Mouse (Mus musculus): ENCODE data around the gene Fibcd1. TPM values are rescaled to one million over a fixed set of nuclear protein-coding genes. Genes with fewer than 3 reads are reported as not detected.

The Fibcd1 gene
- total and polyA plus RNA-seq, 2 experiments from 2014 or later, result not detected

GRCm38 (mm10) chr2:31874290-31874855 lies 28.6 kb upstream of the Fibcd1 start:
- no peak for DNase-seq (ENCODE audit: low spot score)
- no peaks in the 10 kb centered on the region for H3K4me1 ChIP-seq (ENCODE audit: control insufficient read depth, insufficient read depth)
- no peak overlapping the region for H3K9ac ChIP-seq (replicated peaks; ENCODE audit: low read depth, low read length)
- H3K9me3 ChIP-seq (replicated peaks; ENCODE audit: control insufficient read depth, low read length), result no peaks in the 10 kb centered on the region
- H3K4me2 ChIP-seq (ENCODE audit: low read depth, low read length), result no peak overlapping the region
- no peak overlapping the region for H3K4me3 ChIP-seq (ENCODE audit: low read depth, low read length)
- H3K36me3 ChIP-seq (replicated peaks; ENCODE audit: control insufficient read depth, insufficient read depth, low read length), result no peaks in the 10 kb centered on the region
- no peak overlapping the region for H3K27ac ChIP-seq (ENCODE audit: low read depth)
- H3K27me3 ChIP-seq (ENCODE audit: control insufficient read depth, insufficient read depth, low read length), result peaks cover 24% of the 10 kb centered on the region
- ATAC-seq (ENCODE audit: insufficient read depth, low read depth), result no peak
- TF ChIP-seq EP300 (IDR thresholded peaks at IDR 0.05; ENCODE audit: low read depth) (no peak), CTCF (IDR thresholded peaks at IDR 0.05; ENCODE audit: low read depth) (no peak)
- 72% methylated on average over 26 of the region's 26 CpGs for WGBS

- no peak overlapping the region for H3K27ac ChIP-seq (ENCODE audit: low read depth)
- no peak overlapping the region for H3K4me3 ChIP-seq (ENCODE audit: low read depth, low read length)
- H3K9me3 ChIP-seq (replicated peaks; ENCODE audit: control insufficient read depth, low read length), result no peaks in the 10 kb centered on the region
- no peak for DNase-seq (ENCODE audit: low spot score)
- no peak for TF ChIP-seq CTCF (IDR thresholded peaks at IDR 0.05; ENCODE audit: low read depth)
- no peak for TF ChIP-seq EP300 (IDR thresholded peaks at IDR 0.05; ENCODE audit: low read depth)
- no peak overlapping the region for H3K9ac ChIP-seq (replicated peaks; ENCODE audit: low read depth, low read length)
- H3K27me3 ChIP-seq (ENCODE audit: control insufficient read depth, insufficient read depth, low read length), result peaks cover 6% of the 10 kb centered on the region
- no peaks in the 10 kb centered on the region for H3K4me1 ChIP-seq (ENCODE audit: control insufficient read depth, insufficient read depth)
- no peak for ATAC-seq (ENCODE audit: insufficient read depth, low read depth)
- H3K4me2 ChIP-seq (ENCODE audit: low read depth, low read length), result no peak overlapping the region
- H3K36me3 ChIP-seq (replicated peaks; ENCODE audit: control insufficient read depth, insufficient read depth, low read length), result no peaks in the 10 kb centered on the region
- WGBS, result 54% methylated on average over 3 of the region's 3 CpGs
Measured at GRCm38 (mm10) chr2:31870683-31871082, 24.9 kb upstream of the Fibcd1 start.

GRCm38 (mm10) chr2:31869692-31870091 lies 23.9 kb upstream of the Fibcd1 start:
- H3K27ac ChIP-seq (ENCODE audit: low read depth), result no peak overlapping the region
- DNase-seq (ENCODE audit: low spot score) (no peak), ATAC-seq (ENCODE audit: insufficient read depth, low read depth) (no peak)
- H3K4me2 ChIP-seq (ENCODE audit: low read depth, low read length), result no peak overlapping the region
- WGBS, result 83% methylated on average over 5 of the region's 5 CpGs
- no peaks in the 10 kb centered on the region for H3K9me3 ChIP-seq (replicated peaks; ENCODE audit: control insufficient read depth, low read length)
- no peak for TF ChIP-seq CTCF (IDR thresholded peaks at IDR 0.05; ENCODE audit: low read depth)
- no peak for TF ChIP-seq EP300 (IDR thresholded peaks at IDR 0.05; ENCODE audit: low read depth)
- no peak overlapping the region for H3K4me3 ChIP-seq (ENCODE audit: low read depth, low read length)
- no peak overlapping the region for H3K9ac ChIP-seq (replicated peaks; ENCODE audit: low read depth, low read length)
- H3K4me1 ChIP-seq (ENCODE audit: control insufficient read depth, insufficient read depth), result no peaks in the 10 kb centered on the region
- H3K36me3 ChIP-seq (replicated peaks; ENCODE audit: control insufficient read depth, insufficient read depth, low read length), result no peaks in the 10 kb centered on the region
- no peaks in the 10 kb centered on the region for H3K27me3 ChIP-seq (ENCODE audit: control insufficient read depth, insufficient read depth, low read length)

GRCm38 (mm10) chr2:31868538-31869164 lies 22.8 kb upstream of the Fibcd1 start:
- H3K9ac ChIP-seq (replicated peaks; ENCODE audit: low read depth, low read length), result no peak overlapping the region
- DNase-seq (ENCODE audit: low spot score) (no peak), ATAC-seq (ENCODE audit: insufficient read depth, low read depth) (no peak)
- no peaks in the 10 kb centered on the region for H3K27me3 ChIP-seq (ENCODE audit: control insufficient read depth, insufficient read depth, low read length)
- 45% methylated on average over 10 of the region's 10 CpGs for WGBS
- no peak overlapping the region for H3K4me2 ChIP-seq (ENCODE audit: low read depth, low read length)
- no peak for TF ChIP-seq EP300 (IDR thresholded peaks at IDR 0.05; ENCODE audit: low read depth)
- no peak for TF ChIP-seq CTCF (IDR thresholded peaks at IDR 0.05; ENCODE audit: low read depth)
- no peaks in the 10 kb centered on the region for H3K36me3 ChIP-seq (replicated peaks; ENCODE audit: control insufficient read depth, insufficient read depth, low read length)
- no peak overlapping the region for H3K4me3 ChIP-seq (ENCODE audit: low read depth, low read length)
- H3K27ac ChIP-seq (ENCODE audit: low read depth), result no peak overlapping the region
- H3K4me1 ChIP-seq (ENCODE audit: control insufficient read depth, insufficient read depth), result no peaks in the 10 kb centered on the region
- no peaks in the 10 kb centered on the region for H3K9me3 ChIP-seq (replicated peaks; ENCODE audit: control insufficient read depth, low read length)

- DNase-seq (ENCODE audit: low spot score), result no peak
- H3K9ac ChIP-seq (replicated peaks; ENCODE audit: low read depth, low read length), result no peak overlapping the region
- no peaks in the 10 kb centered on the region for H3K27me3 ChIP-seq (ENCODE audit: control insufficient read depth, insufficient read depth, low read length)
- H3K9me3 ChIP-seq (replicated peaks; ENCODE audit: control insufficient read depth, low read length), result no peaks in the 10 kb centered on the region
- TF ChIP-seq EP300 (IDR thresholded peaks at IDR 0.05; ENCODE audit: low read depth), result no peak
- TF ChIP-seq CTCF (IDR thresholded peaks at IDR 0.05; ENCODE audit: low read depth), result no peak
- H3K4me3 ChIP-seq (ENCODE audit: low read depth, low read length), result no peak overlapping the region
- no peak overlapping the region for H3K4me2 ChIP-seq (ENCODE audit: low read depth, low read length)
- WGBS, result 77% methylated on average over 8 of the region's 8 CpGs
- no peak overlapping the region for H3K27ac ChIP-seq (ENCODE audit: low read depth)
- no peaks in the 10 kb centered on the region for H3K4me1 ChIP-seq (ENCODE audit: control insufficient read depth, insufficient read depth)
- no peak for ATAC-seq (ENCODE audit: insufficient read depth, low read depth)
- no peaks in the 10 kb centered on the region for H3K36me3 ChIP-seq (replicated peaks; ENCODE audit: control insufficient read depth, insufficient read depth, low read length)
Measured at GRCm38 (mm10) chr2:31867773-31868537, 22.1 kb upstream of the Fibcd1 start.
